Mouse (Mus musculus) WW6 (cell line): ENCODE results near the gene Prrt1.

ENCODE experiments used
- DNase-seq: peaks from one replicate; pipeline ENCODE4 v3.0.0-alpha.2; 2013; ENCODE audit warnings: low read depth, low spot score

Gene Prrt1

DNA sequence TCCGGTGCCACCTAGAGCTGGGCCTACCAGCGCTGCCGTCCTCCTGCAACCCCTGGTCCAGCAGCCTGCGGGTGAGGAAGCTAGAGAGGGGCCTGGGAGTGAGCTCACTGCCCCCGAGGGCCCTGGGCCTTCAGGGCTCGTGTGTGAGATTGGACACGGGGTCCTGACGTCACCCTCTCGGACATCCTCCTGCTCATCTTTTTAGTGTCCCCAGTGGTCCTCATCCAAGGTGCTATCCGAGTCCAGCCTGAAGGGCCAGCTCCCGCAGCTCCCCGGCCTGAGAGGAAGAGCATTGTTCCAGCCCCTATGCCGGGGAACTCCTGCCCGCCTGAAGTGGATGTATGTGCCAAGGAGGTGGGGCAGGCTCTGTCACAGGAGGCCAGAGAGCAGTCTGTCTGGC is 21.4 kb downstream of the Prrt1 start:
- DNase-seq, result no peak

DNA sequence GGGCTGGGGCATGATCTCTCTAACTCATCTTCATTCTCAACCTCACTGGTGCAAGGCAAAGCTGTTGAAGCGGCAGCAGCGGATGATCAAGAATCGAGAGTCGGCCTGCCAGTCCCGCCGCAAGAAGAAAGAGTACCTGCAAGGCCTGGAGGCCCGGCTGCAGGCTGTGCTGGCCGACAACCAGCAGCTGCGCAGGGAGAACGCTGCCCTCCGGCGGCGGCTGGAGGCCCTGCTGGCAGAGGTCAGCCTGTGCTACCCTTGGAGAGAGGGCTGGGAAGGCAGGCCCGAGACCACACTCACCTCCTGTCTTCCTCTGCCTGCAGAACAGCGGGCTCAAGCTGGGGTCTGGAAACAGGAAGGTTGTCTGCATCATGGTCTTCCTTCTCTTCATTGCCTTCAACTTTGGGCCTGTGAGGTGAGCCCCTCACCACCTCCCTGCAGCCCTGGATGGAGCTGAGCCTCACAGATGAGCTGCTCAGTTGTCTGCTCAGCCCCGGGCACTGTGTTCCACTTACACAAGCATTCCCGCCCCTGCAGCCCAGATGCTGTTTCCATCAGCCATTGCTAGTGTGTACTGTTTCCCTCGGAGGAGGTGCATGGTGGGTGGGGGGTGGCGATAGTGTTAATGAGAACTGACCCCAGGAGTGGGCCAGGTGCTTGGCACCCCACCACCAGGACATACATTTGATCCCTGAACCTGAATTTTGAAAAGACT is 22.3 kb downstream of the Prrt1 start:
- no peak for DNase-seq

DNA sequence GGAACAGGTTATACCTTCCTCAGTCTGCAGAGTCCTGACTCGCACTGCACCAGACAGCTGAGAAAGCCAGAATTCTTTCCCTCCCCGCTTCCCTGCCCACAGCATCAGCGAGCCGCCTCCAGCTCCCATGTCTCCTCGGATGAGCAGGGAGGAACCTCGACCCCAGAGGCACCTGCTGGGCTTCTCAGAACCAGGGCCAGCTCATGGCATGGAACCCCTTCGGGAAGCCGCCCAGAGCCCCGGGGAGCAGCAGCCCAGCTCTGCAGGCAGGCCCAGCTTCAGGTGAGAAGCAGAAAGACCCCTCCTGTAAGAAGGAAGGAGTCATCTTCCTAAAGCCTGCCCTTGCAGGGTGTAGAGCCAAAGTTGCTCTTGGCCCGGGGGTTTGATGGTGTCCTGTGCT is 23.2 kb downstream of the Prrt1 start:
- DNase-seq, result no peak

DNA sequence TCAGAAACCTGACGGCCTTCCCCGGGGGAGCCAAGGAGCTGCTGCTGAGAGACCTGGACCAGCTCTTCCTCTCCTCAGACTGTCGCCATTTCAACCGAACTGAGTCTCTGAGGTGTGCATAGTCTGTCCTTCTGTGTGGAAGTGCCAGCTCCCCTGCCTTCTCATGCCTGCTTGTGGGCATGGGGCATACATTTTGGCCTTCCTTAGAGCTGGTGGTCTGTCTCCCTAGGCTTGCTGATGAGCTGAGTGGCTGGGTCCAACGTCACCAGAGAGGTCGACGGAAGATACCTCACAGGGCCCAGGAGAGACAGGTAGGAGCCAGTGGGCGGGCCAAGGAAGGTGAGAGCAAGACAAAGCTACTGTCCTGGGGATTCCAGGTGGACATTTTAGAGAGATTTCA is 23.7 kb downstream of the Prrt1 start:
- no peak for DNase-seq

DNA sequence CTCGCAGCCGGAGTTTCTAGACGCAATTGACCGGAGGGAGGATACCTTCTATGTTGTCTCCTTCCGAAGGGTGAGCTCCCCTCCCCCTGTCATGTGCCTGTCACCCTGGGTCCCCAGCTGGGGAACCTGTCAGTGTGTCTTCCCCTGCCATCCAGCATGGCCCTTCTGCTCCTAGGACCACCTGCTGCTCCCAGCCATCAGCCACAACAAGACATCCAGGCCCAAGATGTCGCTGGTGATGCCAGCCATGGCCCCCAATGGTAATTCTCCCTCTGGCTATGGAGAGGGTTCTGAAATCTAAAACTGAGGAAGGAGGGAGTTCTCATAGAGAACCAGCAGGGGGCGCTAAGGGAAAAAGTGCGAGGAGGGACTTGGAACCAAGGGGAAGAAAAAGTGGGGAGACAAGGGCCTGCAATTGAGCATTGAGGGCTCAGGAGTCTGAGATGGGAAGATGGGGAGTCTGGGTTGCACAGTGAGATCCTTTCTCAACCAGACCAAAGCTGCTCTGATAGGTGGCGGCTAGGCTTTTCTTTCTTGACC is 24.5 kb downstream of the Prrt1 start:
- DNase-seq, result no peak

DNA sequence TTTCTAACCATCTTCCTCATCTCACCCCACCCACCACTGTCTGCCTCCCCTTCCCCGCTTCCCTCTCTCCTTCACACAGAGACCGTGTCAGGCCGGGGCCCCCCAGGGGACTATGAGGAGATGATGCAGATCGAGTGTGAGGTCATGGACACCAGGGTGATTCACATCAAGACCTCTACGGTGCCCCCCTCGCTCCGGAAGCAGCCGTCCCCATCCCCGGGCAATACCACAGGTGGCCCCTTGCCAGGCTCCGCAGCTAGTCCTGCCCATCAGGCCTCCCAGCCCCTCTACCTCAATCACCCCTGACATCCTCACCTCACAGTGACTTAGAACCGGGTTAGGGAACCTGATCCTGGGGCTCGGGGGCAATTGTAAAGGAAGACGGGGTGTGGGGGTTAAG is 25.1 kb downstream of the Prrt1 start:
- no peak for DNase-seq

DNA sequence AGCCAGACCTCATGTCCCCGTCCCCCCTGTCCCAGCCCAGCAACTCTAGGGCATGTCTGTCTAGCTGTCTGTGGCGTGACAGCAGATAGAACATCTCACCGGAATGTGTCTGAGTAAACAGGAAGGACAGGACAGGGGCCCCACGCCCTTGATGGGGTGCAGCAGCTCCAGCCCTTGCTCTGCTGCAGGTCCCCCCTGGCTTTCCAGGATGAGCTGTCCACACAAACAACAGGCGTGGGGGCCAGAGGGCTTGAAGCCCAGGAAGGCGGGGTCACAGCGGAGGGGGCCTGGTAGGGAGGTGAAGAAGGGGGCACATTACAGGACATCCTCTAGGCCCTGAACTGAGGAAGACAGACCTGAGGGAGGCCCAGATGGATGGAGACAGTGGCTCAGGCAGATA is 25.8 kb downstream of the Prrt1 start:
- no peak for DNase-seq

DNA sequence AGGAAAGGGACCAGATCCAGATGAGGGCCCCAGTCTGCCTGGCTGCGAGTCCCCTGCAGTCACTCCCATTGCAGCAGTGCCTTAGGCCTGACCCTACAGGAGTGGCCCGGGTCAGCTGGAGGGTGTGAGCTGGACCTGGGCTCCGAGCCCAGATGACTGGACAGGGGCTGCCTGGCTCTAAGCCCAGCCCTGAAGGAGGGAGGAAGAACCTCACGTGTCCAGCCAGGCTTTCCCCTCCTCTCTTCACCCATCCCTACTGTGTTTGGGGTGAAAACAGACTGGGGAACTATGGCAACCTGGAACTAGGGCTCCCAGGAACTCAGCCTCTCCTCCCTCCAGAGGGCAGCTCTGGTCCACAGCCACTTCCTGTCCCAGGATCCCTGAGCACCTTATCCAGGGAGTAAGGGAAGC is 26.3 kb downstream of the Prrt1 start:
- DNase-seq, result no peak

DNA sequence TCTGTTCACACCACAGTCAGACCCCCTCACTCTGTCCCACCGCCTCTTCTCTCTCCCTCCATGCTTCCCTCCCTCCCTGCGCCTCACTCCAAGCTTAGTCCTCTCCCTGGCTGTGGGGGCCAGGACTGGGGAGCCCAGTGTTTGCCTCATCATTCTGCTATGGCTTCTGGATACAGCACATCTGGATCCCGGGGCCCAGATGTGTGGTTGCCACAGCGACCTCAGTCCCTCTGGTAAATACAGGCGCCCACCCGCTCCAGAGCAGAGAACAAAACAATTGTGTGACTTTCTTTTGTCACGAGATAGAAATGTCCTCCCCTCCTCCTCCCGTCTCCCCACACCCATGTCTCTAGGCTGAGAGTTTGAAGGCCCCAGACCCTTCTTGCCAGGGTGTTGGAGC is 27.3 kb downstream of the Prrt1 start:
- no peak for DNase-seq

DNA sequence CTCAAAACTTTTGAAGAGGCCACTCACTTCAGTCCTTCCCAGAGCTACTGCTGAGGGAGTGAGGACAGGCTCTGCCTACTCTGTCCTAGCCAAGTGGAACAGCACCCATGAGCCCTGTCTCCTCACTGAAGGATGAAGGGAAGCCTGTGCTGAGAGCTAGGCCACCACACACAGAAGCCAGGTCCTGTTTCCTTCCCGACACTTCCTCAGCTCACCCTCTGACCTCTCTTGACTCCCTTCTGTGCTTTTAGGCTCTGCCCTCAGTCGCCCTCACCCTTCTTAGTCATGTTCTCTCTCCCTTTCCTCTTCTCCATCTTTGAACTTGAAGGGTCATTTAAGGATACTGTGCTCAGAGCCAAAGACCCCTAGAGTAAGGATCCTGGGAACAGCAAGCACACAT is 27.9 kb downstream of the Prrt1 start:
- DNase-seq, result no peak

DNA sequence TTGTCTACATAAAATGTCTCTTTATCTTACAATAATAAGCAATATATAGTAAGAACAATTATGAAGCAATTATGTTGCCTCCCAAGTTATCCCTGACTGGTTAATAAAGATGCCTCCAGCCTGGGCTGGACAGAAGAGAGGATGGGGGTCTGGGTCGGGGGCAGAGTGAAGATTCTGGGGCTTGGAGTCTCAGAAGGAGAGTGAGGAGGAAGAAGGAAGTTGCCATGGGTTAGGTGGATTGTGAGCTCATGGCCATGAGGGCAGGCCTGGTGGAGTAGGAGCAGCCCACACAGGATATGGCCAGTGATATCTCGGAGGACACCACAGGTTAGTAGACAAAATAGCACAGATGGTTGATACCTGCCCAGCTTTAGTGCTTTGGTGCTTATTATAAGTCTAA is 28.8 kb downstream of the Prrt1 start:
- DNase-seq, result no peak

DNA sequence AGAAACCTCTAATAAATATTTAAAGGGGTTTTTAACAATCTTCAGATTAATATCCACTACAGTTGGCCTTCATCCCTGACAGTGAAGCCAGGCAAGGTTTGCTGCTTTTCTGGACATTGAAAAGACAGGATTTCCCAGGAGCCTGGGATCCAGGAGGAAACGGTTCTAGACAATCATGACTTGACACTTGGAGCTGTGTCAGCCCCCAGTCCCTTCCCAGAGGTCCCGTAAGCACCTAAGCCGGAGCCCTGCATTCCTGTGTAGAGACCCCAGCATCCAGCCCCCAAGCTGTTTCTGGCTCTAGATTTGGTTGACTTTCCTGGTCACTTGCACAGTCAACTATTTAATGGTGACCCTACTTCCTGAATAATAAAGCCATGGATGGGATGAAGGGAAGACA is 29.3 kb downstream of the Prrt1 start:
- DNase-seq, result no peak

DNA sequence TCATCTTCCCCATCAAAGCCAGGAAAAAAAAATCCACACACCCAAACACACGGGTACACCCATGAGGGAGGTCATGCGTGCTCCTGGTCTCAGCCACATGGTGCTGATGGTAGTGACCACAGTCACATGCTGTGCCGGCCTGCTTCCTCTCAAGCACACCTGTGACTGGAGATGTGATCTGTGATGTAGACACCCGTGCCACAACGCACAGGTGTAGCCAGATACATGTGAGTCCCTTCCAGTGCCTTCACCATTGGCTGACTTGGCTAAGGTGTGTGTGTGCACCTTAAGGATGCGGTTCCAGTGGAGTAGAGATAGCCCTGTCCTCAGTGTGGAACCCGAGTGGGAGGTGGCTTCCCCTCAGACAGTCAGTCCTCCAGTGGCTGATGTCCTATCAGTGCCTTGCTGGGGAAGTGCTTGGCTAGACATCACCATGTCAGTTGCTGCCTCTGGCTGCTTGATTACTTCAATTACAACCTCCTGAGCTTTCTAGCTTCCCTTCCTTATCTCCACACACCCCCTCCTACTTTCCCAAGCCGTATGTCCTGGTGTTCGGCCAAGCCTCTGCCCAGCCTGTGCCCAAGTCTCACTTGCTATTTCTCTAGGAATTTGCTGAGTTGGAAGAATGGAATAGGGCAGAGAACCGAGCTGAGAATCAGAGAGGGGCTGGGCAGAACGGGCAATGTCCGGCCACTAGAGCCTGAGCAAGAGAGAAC is 30.0 kb downstream of the Prrt1 start:
- DNase-seq, result no peak

DNA sequence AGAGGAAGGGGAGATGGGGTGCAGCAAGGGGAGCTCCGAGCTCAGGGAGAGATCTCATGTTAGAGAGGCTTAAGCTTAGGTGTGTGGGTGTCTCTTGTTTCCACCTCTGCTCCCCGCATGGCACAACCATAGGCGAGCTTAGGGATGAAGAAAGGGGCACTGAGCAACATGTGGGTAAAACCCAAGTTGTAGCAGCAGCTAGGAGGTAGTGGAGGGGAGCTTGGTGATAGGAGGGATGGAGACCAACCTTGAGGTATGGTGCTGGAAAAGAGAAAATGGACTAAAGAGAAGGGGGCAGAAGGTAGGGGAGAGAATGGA is 30.5 kb downstream of the Prrt1 start:
- no peak for DNase-seq

DNA sequence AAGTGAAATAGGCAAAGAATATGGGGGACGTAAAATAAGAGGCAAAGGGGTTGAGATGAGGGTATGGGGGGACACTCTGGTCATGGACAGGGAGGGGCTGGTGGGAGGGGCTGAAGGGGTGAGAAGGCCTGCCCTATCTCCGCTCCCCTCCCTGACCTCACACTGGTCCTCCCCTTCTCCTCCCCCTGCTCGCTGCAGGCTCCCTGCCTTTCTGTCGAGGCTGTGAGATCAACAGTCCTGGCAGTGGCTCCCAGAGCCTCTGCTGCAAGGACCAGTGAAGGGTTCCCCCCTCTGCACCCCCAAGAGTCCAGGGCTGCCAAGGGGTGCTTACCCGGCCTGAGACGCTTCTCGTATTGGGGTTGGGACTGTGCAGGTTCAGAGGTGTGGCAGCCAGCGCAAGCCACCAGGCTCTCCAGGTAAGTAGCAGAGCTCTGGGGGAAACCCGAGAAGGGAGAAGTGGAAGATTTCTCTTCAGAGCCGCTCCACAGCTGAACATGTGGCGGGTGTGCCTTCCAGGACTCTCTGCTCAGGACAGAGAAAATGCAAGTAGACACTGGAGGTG is 31.0 kb downstream of the Prrt1 start:
- DNase-seq, result no peak

DNA sequence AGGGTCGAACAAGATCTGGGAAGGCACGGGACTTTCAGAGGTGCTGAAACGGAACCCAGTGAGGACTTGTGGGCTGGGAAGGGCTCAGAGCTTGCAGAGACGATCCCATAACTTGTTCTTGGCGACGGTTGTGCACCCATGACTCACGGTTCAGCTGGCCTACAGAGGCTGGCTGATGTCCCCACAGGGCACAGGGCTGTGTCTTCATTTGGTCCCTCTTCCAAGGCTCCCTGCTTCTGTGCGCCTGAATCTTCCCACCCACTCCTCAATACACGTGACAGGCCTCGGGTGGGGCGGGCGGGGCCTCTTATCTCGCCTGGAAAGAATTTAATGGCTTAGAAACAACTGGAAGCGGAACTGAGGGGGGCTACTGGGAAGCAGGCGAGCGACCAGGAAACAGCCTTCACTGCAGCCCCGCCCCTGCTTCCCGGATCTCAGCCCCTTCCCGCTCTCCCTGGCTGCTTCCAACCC is 31.8 kb downstream of the Prrt1 start:
- DNase-seq, result no peak

DNA sequence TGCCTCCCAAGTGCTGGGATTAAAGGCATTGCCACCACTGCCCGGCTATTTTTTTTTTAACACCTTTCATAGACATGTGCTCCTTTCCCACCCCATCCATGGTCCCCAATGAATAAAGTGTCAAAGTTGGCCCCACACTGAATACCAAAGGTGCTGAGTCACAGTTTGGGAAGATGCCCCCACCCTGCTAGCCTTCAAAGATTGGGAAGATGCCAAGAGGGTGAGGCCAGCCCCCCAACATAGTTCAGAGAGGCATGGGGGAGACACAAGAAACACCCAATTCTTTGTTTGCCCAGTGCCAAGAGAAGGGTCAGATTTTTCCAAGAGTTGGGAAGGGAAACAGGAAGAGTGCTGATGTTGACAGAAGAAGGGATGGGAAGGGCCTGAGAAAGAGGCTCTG is 33.1 kb downstream of the Prrt1 start:
- no peak for DNase-seq

DNA sequence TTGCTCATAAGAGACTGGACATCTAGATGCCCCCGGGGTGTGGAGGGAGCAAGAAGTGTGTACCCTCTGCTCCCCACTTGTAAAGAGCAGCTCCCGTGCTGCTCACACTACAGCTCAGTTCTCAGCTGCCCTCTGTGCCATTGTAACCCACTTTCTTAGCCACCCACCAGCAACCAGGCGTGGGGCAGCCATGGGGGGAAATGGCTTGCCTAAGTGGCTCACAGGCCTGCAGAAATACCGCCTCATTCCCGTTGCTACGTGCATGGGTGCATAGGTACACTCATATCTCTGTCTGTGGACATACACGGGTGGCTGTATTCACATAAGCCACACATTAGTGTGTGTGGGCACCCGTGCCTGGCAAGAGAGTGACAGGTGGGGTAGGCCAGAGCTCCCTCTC is 33.6 kb downstream of the Prrt1 start:
- DNase-seq, result no peak

DNA sequence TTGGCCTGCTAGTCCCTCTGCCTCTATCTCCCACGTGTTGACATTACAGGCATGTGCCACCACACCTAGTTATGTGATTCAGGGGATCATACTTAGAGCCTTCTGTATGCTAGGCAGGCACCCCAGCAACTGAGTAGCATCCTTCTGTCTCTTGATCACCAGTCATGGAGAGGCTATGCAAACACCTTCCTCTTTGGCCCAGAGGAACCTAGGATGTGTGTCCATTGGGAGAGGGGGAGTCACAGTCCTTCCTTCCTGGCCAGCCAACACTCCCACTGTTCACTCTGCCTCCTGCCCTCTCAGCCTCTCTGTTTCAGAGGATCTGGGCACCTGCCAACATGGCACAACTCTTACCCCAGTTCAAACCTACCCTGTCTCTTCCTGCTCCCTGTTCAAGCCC is 34.2 kb downstream of the Prrt1 start:
- no peak for DNase-seq

DNA sequence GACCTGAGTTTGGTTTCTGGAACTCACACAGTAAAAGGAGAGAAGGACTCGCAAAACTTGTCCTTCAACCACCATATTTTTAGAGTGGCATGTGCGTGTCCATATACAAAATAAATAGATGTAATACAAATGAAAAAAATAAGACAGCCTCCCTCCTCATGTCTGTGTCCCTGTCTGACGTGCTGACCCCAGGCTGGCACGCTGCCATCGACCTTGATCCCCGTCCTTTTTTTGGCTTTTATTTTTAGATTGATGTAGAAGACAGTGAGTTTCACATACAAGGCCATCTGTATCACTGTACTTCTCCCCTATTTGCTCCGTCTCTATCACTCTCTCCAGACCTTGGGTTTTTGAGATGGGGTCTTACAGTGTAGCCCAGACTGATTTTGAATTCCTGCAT is 35.1 kb downstream of the Prrt1 start:
- no peak for DNase-seq

DNA sequence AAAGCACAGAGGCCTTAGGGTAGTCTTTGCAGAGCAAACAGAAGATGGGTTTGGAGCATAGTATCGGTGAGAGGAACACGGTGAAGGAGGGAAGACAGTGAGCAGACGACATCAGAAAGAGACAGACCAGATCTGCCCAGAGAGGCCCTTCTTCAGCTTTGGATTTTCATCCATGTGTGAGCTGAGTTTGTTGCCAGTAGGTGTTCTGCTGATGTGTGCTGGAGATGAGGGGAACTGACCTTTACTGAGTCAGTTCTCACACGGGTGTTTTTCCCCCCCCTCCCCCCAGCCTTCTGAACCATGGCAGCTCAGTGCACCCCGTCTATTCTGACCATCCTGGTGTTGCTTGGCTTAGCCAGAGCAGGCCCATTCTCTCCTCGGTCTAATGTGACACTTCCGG is 40.9 kb downstream of the Prrt1 start, which contains the start of gene Tnxb:
Gene Tnxb, plus strand, starts transcription at position 301 of the 400 bp plus-strand sequence.
- DNase-seq, result no peak

DNA sequence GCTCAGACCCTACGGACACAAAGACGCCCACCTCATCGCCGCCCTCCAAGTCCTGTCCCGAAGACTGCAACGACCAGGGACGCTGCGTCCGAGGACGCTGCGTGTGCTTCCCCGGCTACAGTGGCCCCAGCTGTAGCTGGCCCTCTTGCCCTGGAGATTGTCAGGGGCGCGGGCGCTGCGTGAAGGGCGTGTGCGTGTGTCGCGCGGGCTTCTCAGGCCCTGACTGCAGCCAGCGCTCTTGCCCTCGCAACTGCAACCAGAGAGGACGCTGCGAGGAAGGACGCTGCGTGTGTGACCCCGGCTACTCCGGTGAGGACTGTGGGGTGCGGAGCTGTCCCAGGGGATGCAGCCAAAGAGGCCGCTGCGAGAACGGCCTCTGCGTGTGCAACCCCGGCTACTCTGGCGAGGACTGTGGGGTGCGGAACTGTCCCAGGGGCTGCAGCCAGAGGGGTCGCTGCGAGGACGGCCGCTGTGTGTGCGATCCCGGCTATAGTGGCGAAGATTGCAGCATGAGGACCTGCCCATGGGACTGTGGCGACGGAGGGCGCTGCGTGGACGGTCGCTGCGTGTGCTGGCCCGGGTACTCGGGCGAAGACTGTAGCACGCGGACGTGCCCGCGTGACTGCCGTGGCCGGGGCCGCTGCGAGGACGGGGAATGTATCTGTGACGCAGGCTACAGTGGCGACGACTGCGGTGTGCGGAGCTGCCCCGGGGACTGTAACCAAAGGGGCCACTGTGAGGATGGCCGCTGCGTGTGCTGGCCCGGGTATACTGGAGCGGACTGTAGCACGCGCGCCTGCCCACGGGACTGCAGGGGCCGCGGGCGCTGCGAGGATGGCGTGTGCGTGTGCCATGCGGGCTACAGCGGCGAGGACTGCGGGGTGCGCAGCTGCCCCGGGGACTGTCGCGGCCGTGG is 42.1 kb downstream of the Prrt1 start:
- no peak for DNase-seq
